Mouse (Mus musculus) kidney, postnatal 25 days (tissue): ENCODE results near the gene Rab5c.

Experiments used
- DNase-seq, 2 experiments: peaks; one replicate each; pipeline ENCODE4 v3.0.0; 2021; ENCODE audit warnings: mixed read lengths in 2 of 2

Rab5c gene

DNA sequence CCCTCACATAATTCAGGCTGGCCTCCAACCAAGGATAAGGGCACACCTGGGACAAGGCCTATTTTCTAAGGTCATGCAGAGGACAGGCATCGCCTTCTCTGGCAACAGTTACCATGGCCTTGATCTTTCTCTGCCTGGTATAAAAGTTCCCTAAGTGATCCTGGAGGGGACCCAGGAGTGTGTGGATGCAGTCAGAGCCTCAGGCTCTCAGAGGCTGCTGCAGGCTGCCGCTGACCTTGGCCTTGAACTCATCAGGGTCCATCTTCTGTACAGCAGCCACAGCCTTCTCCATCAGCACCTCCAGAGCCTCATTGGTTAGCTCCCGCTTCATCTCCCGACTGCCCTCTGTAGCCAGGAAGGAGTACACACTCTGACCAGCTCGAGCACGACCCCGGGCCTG is 40.1 kb downstream of the Rab5c start:
- no peak for DNase-seq

DNA sequence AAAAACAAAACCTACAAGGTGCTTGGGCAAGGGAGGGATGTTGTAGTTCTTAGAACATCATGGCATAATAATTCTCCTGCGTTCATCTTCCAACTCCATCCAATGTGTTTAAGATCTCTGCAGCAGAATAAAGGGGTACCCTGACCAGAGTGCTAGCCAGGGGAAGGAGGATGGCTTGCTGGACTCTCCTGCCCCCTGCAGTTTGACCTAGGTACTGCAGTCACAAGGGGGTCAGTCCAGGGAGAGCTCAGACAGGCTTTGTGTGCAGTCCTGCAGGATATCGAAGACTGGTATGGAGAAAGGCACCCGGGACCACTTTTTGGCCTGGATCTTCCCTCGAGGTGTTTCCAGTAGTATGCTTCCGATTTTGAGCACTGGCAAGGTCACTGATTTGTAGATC is 43.1 kb downstream of the Rab5c start:
- peak; percentile 71 to 83 for DNase-seq

DNA sequence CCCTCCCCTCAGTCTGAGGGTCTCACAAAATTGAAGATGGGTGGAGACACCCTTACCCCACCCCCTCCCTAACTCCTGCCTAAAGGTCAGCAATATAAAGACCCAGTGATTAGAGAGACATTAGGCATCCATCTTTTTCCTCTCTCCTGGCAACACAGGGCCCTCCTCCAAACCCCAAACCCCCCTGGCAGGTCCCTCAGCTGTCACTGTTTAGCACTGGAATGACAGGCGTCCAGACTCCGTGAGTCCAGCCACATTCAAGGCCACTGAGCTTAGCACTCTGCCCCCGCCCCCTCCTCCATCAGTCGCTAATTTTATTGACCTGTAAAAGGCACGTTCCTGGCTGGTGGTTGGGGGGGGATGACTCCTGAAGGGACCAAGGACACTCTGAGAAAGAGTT is 44.9 kb downstream of the Rab5c start:
- DNase-seq, result no peak

DNA sequence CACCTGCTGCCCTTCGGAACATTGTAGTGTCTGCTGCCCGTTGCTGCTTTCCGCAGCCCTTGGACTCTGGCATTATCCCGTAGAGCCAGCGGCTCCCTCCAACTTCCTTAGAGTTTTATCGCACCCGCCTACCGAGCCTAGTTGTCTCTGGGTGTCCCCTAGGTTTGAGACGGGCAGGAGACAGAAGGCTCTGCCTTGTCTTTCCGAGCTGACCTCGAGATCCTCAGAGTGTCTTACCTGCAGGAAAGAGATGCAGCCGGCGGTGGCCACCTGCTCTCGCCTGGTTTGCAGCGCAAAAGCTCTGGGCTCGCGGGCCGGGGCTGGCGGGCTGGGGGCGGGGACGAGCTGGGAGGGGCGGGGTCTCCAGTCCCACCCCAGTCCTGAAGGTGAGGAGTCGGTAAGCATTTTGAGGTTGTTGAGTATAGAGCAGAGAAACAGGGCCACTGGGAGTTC is 45.8 kb downstream of the Rab5c start, which contains the start of gene Zfp385c:
Gene Zfp385c (minus strand): TSS at position 292 of the 453 bp plus-strand sequence.
- peak; percentile 24 to 48 for DNase-seq

DNA sequence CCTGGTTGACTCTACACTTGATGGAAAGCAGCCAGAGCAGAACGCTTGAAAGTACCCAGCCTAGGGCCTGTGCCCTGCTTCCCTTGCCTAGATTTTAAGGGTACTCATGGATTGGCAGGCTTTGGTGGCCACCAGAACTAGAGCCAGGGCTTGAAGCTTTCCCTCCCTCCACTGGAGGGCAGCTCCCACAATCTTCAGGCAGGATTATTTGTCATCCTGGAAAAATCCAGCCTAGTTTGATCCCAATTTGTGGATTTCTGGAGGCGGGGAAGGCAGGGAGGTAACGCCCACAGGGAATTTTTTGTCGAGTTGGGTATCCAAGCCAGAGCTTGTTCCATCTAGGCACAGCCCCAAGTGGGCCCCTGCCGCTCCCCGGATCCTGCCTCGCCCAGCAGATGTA is 47.6 kb downstream of the Rab5c start:
- DNase-seq, result no peak

DNA sequence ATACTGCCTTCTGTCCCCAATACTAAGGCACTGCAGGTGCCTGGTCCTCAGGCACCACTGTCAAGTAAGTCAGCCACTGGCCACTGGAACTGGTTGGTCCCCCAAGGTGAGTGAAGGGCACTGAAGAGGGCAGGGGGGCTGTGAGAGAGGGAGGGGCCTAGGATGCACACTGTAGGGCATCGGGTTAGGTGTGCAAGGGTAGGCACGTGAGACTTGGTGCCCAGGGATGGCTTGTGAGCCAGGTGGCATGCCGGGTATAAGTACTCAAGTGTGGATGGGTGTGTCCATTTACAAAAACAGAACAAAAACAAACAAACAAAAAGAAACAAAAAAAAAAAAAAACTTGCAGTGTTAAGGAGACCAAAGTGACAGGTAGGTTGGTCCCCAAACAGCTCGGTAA is 49.6 kb downstream of the Rab5c start:
- no peak for DNase-seq

DNA sequence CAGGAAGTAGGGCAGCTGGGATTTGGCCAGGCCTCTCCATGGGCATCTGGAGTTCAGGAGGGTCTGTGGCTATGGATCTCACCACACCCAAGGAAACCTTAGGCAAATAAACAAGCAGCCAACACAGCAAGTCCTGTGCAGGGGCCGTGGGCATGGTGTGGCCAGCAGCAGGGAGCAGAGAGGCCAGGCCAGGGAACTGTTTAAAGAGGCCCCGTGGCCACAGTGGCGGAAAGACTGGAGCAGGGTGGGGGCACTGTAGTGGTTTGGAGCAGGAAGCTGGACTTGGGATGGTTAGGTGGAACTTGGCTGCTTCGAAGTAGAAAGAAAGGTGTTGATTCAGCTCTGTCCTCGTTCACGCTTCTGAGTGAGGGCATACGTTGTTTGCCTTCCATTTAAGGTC is 50.8 kb downstream of the Rab5c start:
- DNase-seq, result no peak

DNA sequence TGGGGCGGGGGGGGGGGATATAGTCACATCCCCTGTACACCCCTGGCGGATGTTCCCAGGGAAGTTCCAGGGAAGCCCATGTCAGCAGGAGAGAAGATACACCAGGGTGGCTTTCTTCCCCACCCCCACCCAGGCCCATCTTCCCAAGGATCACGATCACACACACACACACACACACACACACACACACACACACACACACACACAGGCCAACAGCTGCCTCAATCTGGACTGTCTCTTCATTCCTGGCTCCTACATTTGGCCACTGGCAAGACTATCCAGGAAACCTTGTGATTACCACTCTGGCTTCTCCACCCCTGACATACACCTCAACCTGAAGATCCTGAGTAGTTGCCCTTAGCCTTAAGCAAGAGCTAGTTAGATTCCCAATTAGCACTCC is 52.6 kb downstream of the Rab5c start:
- DNase-seq, result no peak

DNA sequence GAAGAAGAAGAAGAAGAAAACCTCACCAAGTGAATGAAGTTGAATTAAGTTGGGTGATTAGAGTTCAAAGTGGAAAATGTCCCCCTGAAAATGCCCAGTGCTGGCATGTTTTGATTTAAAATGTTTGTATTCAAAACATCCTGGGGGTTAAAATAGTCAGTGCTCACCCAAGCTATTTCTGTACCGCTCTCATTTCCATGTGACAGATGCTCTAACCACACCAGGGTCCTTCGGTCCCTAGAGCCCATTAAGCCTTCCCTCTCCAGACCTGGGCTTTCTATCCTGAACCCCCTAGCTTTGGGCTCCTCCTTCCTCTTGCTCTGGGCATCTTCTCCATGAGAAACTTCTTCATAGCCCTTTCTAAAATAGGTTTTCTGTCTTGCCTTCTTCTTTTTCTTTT is 53.9 kb downstream of the Rab5c start:
- DNase-seq, result no peak

DNA sequence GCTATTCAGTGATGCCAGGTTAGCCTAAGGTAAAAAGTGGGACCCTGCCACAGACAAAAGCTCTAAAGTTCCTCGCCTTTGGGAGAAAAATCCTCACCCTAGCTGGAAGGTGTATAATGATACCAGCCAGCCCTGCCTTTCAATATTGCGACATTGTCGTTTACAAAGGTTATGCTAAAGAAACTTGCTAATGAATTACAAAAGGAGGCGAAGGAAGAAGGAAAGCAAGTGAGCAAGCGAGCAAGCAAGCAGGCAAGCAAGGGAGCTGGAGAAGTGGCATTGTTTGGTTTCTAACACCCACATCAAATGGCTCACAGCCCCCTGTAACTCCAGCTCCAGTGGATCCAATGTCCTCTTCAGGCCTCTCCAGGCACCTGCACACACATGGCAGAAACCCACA is 55.5 kb downstream of the Rab5c start:
- DNase-seq, result no peak

DNA sequence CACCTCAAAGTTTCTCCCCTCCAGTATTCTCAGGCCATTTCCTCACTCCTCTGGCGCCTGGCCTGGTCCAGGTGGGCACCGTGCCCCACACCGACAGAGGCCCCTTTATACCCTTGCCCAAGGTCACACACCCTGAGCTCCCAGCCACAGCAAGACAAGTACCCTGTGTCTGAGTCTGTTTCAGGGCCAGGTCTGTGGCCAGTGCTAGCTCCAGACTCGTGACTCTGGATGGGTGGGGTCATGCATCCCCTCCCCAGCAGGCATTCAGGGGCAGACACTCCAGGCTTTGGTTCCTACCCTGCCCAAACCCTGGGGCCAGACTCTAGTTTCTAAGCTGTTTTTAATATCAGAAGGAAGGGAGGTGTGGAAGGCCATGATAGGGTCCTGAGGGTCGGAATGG is 56.2 kb downstream of the Rab5c start:
- DNase-seq, result no peak

DNA sequence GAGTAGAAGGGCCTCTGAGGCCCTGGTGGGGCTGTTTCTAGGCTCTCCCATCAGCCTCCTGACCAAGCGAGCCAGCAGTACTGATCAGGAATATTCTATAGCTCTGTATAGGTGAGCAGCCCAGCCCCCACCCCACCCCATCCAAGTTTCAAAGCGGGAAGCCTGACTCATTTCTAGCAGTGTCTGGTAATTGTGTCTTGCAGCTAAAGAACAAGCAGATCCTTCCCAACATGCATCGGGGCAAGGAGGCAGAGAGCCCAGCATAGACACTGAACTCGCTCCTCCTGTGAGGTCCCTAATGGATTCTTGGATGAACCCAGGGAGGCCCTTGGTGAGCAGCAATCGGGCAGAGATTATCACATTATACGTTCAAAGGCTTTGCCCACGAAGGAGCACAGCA is 60.2 kb downstream of the Rab5c start:
- no peak for DNase-seq

DNA sequence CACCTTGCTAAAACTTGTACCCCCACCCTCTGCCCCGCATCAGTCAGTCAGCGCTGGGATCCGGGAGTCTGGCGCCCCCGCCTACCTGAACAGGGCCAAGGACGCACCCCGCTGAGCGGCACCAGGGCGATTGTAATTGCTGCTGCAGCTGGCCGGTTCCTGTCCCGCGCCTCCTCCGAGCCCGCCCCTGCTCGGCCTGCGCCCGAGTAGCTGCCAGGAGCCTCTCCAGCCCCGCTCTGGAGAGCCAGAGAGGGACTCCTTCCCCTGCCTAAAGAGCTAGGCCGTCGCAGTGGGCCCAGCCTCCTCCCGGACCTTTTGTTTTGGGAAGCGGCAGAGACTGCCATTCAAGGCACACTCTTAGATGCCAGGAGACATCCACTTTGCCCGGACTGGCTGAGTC is 64.8 kb downstream of the Rab5c start:
- peak; percentile 6 to 53 for DNase-seq

DNA sequence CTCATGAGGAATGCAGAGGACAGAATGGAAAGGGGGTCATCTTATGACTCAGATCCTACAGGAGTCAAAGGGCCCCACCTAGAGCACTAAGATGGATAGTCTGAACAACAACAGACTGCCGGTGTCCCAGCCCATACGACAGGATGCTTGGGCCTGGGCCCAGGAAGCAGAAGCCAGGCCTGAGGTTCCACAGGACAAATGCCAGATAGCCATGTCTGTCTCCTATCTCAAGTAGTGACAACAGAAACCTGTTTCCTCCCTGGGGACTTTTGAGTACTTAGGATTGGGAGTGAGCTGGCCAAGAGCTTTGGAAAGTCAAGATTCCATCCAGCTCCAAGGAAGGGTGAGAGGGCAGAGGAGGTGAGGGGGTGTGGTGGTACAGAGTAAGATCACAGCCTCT is 66.1 kb downstream of the Rab5c start:
- no peak for DNase-seq

DNA sequence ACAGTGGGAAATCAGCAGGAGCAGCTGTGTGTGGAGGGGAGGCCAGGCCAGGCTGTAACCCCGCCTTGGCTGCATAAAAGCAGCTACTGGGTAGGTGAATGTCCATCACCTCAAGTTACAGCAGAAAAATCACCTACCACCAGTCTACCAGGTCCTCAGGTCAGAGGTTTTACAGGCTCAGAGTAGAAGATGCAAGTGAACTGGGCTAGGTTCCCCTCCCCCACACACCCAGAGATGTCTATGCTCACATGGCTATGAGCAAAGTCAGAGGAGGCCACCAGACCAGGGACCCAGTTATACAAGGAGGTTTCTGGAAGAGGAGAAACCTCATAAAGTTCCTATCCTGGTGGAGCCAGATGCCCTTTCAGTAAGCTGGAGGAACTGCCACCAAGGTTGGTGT is 67.0 kb downstream of the Rab5c start:
- no peak for DNase-seq
